Mouse (Mus musculus) granulocyte monocyte progenitor cell, adult 5-6 weeks (primary cell): Measurements from ENCODE around the gene Tmem98. TPM values are rescaled to one million over a fixed set of nuclear protein-coding genes. Genes with fewer than 3 reads are reported as not detected.

Experiments used
- ATAC-seq: replicated peaks from 2 replicates; pipeline ENCODE4 v1.8.0; 2016; ENCODE audit warnings: mild to moderate bottlenecking, moderate TSS enrichment, inconsistent platforms; ENCODE audit not compliant: poor library complexity, severe bottlenecking
- total RNA-seq, 2 experiments: library from RNA; stranded (forward) in 1 of 2; stranded (reverse) in 1 of 2; fragments of 200-712, 200-1000 nt in 1 of 2; fragments of >200 nt in 1 of 2; fragmentation: Nextera tagmentation in 1 of 2; gene quantifications; 2 replicates each; pipeline ENCODE4 v1.2.3; 2014 to 2017

Tmem98 gene
- total RNA-seq, 2 experiments from 2014 or later: 0.88 TPM; not detected in 1

DNA sequence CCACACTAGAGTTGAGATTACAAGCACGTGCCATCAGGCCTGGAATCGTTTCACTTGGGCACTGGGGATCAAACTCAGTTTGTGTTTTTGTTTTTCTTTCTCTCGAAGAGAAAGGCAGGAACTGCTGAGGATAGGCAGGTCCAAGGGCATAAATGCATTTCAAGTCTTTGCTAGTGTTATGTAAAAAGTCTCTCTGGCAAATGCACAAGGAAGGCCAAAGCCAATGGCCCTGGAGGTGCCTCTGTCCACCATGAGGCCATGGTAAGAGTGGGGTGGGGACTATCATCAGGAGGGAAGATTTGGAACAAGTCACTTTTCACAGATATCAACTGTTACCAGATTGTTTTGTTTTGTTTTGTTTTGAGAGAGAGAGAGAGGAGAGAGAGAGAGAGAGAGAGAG is 36.1 kb downstream of the Tmem98 start:
- no peak for ATAC-seq

DNA sequence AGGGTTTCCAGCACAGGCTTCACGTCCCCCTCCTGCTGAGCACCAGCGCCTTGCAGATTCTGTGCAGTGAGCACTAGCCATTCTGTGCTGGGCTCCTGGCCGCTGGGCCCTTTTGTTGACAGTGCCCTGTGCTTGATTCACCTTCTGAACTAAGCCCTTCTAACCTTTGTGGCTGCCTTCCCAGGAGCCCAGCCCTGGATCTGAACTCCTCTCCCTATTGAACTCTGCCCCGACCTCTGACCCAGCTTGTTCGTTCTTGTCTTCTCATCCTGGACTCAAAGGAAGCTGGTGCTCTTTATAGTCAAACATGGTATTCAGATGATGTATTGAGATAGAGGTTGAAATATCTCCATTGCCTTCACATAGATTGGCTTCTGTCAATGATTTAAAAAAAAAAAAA is 38.2 kb downstream of the Tmem98 start:
- no peak for ATAC-seq

DNA sequence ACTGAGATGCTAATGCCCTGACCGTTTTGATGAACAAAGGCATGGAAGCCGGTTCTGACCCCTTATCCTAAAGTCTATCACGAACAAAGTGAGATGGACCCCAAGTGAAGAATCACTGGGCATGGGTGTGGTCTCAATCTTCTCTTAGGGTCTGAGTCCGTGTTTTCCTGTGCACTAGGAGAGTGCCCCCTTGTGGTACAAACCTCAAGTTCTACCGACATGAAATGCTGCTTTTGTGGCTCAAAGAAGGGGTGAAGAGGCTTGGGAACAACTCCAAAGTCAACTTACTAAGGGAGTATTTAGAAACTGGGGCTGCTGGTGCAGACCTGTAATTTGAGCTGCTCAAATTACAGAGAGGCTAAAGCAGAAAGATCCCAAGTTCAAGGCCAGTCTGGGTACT is 41.9 kb downstream of the Tmem98 start:
- no peak for ATAC-seq

DNA sequence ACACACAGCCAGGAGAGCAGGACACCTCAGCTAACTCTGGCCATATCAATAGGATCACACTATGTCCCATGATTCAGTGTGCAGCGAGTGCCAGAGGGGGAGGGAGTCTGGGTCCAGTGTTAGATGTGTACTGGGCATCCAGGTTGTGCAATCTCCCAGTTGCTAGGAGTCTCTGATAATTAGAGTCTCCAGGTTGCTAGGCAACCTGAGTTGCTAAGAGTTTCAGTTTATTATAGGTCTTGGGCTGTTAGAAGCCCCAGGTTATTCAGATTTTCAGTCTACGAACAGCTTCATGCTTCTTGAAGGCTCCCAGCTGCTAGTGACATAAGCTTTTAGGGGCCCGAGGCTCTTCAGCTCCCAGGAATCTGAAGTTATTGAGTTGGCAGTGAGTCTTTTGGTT is 43.0 kb downstream of the Tmem98 start:
- no peak for ATAC-seq

DNA sequence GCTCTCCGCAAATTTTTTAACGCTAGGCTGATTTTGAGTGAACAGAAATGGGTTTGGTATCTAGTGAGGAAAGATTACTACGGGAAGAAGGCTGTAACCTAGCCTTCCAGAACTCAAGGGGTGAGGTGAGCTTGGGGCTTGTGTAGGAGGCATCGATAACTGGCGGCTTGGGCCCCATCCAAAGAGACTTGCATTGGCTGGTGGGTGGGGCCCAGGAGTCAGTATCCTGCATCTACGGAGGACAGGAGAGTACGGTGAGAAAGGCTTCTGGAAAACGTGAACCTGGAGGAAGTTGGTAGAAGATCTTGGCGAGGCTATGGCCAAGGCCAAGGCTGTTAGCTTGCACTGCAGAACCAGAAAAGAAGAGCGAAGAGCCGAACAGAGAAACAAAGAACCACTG is 44.5 kb downstream of the Tmem98 start:
- ATAC-seq: no peak

DNA sequence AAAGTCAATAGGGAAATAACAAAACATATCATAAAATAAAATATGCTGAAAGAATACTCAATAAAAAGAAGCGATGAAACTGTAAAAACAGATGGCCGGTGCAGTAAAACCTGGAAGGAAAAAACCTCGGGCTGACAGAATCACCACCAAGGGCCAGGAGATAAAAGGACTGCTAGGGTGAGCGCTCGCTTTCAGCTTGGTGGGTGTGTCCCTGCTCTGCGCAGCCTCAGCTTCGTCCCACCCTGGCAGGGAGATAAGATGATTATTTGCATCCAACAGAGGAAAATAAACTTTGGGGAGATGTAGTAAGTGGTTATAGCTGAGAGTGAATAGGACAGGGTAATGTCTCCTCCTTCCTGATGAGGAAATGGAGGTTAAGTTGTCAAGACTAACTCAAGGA is 44.9 kb downstream of the Tmem98 start:
- ATAC-seq: no peak

DNA sequence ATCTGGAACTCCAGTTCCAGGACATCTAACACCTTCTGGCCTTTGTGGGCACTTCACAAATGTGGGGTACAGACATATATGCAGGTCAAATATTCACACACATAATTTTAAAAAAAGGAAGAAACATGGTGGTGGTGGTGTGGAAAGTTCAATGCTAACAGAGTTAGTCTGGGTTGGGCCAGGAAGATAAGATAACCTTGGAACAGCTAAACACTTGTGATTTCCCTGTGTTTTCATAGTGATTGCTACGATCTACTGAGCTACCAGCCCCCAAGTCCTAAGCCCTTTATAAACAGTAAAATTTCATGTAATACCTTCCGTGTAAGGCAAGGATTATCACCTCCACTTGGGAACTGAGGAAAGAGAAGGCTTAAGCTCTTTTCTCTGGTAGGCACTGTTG is 46.9 kb downstream of the Tmem98 start:
- no peak for ATAC-seq

DNA sequence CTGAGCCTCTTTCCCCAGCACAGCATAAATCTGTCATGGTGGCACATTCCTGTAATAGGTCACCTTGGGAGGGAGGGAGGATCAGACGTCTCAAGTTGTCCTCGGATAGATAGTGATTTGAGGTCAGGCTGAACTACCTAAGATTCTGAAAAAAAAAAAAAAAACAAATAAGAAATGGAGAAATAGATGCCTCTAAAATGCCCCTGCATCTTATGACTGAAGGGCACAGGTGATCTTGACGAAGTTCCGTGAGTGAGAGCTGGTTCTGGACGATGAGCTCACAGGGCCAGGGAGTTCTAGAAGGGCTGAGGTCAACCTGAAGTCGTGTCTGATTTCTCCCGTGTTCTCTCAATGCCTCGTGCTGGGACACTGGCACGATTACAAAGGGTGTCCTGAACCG is 48.1 kb downstream of the Tmem98 start, which contains the start of gene Spaca3:
Spaca3 (plus strand) TSS at position 301 of the 400 bp plus-strand sequence.
- no peak for ATAC-seq

DNA sequence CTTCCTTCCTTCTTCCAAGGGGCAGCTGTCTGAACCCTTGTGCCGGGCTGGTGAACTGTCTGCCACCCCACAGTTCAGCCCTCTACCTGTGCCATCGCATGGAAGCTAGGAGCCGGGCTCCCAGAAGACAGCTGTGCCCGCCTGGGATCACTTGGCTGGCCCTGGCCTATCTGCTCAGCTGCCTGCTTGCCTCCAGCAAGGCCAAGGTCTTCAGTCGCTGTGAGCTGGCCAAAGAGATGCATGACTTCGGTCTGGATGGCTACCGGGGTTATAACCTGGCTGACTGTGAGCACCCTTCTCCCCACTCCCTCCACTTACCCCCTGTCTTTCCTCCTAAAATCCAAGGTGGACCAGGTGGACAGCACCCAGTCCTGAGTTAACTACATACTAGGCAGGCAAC is 53.0 kb downstream of the Tmem98 start:
- no peak for ATAC-seq

DNA sequence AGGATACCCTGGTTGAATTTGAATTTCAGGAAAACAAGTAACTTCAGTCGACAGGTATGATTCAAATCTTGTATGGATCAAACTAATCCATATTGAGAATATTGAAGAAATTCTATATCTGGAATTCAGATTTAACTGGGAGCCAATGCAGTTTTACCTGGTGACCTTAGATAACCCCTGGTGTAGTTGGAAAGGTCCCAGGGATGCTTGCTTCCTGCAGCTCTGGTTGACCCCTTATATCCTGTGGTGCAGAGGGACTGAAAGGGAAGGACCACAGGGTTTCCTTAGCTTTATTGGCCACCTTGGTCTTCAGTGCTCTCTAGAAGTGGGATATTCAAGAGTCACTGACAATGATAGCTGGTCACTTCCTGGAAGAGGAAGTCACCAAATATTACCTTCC is 58.1 kb downstream of the Tmem98 start:
- no peak for ATAC-seq

Other genes starting within 250 kb of the Tmem98 start
- gene Myo1d, start 30.1 kb upstream of the Tmem98 start, total RNA-seq (2014; fragmentation: Nextera tagmentation): 0.36 and 1.7 TPM in 2 replicates
- 0.43 and 0.46 TPM in 2 replicates for gene Myo1d, start 30.1 kb upstream of the Tmem98 start, total RNA-seq (2017)
- not detected in 2 replicates for gene Spaca3, start 48.2 kb downstream of the Tmem98 start, total RNA-seq (2014; fragmentation: Nextera tagmentation)
- not detected in 2 replicates for gene Spaca3, start 48.2 kb downstream of the Tmem98 start, total RNA-seq (2017)